Mouse (Mus musculus): Measurements from ENCODE around the gene Psen2. TPM values are rescaled to one million over a fixed set of nuclear protein-coding genes. Genes with fewer than 3 reads are reported as not detected.
A peak's percentile ranks its signal among the peaks of the same experiment; 100 is the strongest.

Gene Psen2
- total RNA-seq, 2 experiments from 2014 or later, result 12.0 to 13.0 TPM

DNA sequence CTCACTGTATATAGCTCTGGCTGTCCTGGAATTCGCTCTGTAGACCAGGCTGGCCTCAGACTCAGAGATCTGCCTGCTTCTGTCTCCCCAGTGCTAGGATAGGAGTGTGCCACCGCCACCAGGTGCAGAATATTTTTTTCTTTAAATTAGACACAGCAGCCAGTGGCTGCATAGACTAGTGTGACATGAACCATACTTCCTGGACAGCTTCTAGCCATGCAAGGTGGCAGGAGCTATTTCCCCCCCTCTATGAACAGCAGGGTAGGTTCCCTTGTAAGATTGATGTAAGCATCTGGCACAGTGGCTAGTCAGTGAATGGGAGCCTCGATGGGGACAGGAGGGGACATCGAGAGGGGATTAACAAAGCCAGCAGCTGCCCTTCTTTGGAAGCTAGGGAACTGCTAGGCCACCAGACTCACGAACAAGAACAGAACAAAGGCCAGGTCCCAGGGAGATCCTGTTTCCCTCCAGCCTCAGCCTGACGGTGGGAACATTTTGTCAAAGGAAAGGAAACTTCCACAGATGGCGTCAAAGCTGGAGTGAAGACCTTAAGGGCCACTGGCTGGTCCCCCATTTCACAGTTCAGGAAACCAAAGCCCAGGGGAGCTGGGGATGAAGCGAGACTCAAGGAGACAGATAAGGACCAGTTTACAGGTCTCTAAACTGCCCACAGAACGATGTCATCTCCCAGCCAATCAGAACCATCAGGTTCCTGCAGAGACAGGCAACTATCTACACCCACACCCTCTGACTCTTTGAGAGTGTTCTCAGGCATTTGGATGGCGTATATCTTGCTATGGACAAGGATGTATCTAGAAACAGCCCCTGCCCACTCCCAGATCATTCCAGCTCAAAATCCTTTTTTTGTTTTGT, 11.8 kb downstream of the Psen2 start:
- DNase-seq, result no peak
- intact Hi-C loops (cut with DNase I), result no loop called here

DNA sequence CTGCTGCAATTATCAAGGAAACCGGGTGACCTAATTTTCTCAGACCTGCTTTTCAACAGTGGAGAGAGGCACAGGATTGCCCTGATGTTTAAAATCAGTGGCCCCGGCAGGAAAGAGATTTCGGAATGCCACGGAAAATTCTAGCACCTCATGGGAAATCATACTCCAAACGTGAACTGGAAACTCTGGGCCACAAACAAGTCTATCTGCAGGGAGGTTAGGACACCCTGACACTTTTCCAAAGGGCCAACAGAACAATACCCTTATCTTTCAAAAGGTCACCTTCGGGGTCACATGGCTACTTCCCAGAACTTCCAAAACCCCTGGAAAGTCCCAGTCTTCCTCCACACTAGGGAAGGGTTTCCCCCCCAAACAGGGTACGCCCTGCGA, 12.8 kb downstream of the Psen2 start:
- no peak for DNase-seq
- intact Hi-C loops (cut with DNase I), result no loop called here

DNA sequence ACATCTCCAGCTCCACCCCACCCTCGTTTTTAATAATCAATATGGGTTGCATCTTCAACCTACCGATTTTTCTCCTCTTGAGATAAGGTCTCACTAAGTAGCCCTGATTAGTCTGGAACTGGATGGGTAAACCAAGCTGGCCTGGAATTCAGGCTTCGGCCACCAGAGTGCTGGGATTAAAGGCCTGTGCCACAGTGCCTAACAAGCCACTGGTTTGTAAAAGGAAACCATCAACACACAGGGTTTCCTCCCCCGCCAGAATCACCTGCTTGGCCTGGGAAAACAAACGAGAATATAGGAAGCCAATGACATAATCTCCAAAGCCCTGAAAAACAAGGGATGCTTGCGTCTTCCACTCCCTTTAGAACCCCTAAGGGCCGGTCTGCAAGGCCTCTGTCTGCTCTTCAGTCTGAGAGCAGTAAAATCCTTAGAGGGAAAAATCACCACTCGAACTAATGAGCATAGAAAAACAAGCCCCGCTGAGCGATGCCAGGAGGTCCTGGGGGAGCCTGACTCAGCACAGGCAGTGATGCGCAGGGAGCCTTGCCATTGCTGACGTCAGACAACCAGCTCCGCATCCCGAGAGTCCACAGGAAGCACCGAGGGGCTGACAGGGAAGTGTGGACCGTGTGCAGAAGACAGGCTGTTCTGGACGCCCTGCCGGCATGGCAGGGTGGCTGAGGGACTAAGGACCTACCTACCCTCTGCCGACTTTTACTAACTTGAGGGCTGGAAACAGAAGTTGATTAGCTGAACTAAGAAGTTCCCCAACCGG, 13.4 kb downstream of the Psen2 start:
- DNase-seq, result peak; percentile 82 to 88
- intact Hi-C loops (cut with DNase I), result no loop called here

DNA sequence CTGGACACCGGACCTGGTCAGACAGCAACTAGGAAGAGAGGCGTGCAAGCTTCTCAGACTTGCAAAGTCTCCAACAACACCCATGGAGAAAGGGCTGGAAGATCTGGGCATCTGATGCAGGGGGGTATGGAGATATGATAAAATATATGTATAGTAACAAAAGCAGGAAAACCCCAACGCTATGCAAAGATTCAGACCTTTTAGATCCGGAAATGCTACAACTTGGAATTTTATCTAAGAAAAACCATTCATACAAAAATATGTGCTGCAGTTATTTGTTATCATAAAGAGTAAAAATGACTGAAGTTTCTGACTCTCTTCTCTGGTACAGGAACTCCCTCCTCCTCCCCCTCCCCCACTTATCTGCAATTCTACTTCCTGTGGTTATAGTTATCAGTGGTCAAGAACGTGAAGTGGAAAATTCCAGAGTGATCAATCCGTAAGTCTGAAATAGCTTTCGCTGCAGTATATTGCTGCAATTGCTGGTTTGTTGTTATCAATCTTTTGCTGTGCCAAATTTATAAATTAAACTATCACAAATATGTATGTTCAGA, 14.6 kb downstream of the Psen2 start:
- no peak for DNase-seq
- intact Hi-C loops (cut with DNase I), result no loop called here

DNA sequence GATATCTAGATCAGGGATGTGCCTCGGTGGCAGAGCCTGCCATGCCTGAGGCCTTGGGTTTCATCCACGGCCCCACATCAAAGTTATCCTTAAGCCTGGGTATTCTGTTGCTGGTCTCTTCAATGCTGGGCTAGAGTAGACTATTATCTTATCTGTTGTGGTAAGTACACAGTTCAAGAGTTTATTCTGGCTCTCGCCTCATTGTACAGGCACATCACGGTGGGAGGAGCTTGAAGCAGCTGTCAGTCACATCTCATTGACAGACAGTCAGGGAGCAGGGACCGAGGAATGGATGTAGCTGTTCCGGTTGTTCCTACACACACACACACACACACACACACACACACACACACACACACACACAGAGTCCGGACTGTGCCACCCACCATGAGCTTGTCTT, 15.3 kb downstream of the Psen2 start:
- no peak for DNase-seq
- intact Hi-C loops (cut with DNase I), result no loop called here

DNA sequence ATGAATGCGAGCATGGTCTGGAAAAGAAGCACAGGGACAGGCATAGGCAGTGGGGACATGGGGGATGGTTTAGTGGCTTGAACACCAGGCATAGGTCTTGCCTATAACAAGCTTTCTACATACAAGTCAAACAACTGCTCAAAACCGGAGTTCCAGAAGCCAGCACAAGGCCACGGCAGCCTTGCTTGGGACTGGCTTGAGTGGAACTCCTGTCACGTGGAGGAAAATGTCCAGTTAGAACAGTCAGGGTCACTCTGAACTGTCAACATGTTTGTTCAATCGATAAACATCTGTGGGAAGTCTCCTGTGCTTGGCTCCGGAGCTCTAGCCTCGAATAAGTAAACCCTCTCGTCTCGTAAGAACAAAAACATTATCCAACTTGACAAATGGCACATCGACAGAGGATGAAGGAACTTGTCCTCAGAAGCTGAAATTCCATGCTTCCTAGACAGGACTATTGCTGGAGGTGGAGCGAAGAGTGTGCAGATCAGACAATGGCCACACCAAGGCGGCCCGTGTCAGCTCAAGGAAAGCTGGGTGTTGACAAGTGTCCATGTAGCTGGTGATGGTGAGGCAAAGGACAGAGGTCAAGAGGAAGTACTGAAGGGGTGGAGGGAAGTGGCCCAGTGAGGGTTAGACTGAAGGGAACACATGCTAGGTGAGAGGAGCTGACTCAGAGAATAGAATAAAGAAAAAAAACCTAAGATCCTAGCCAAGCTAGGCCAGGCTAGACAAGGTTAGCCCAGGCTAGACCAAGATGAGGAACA, 17.3 kb downstream of the Psen2 start:
- no peak for DNase-seq
- intact Hi-C loops (cut with DNase I), result no loop called here

DNA sequence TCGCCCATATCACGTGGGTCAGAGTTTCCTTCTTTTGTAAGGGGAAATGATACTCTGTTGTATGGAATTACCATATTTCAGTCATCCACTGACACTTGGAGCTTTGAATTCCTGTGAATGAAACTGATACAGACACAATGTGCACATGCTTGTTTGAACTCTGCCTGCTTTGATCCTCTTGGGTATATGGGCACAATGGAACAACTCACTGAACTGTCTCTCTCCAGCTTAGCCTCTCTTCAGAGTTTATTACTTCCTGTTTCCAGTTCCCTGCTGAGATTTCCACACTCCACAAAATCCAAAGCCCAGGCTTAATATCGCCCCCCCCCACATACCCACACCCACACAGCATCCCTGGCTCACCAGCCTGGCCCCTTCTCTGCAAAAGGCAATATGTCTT, 31.5 kb downstream of the Psen2 start:
- intact Hi-C loops (cut with DNase I), result no loop called here
- DNase-seq, result no peak

DNA sequence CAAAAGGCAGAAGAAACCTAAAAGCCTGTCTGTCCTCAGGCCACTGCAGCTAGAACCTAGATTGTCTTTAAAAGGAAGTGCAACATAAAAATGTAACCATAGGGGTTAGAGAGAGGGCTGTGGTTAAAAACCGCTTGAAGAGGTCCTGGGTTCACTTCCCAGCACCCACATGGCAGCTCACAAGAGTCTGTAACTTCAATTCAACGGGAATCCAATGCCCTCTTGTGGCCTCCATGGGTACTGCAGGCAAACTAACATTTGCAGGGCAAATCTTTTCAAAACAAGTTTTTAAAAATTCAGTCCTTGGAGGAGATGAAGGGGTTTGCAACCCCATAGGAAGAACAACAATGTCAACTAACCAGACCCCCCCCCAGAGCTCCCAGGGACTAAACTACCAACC, 32.7 kb downstream of the Psen2 start:
- DNase-seq, result peak in 1 of 2 experiments; percentile 29
- intact Hi-C loops (cut with DNase I), result no loop called here

DNA sequence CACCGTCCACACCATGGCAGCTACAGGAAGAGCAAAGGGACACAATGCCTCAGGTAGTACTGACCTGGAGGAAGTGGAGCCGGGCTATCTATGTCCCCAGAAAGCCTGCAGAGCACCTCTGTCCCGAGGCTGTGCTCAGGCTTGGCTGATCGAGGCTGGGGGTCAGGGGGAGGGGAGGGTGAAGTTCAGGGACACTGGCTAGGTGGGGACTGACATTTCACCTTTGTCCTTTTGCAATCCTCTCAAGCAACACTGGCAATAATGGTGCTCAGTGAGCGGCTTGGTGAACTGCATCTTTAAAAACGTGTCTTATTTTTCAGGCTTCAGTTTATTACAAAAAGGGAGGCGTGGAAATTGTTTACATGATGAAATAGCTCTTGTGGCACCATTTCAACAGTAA, 33.3 kb downstream of the Psen2 start:
- intact Hi-C loops (cut with DNase I), result no loop called here

DNA sequence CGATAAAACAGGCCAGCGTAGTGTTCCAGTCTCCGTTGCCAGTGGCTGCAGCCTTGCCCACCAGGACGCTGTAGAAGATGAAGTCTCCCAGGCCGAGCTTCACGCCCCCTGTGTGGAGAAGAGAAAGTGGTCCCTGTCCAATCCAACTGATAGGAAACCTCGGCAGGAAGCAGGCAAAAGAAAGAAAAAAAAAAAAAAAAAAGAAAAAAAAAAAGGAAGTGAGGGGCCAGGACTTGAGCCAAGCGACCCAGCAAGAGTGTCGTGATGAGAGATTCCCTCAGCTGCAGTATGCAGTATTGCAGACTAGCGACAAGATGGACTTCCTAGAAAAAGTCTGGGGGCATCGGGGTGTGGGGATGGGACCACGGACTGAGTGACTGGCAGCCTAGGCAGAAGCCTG, 34.4 kb downstream of the Psen2 start:
- no peak for DNase-seq
- intact Hi-C loops (cut with DNase I), result no loop called here

More for the DNA sequence above, 33.3 kb downstream of the Psen2 start:
- DNase-seq, result no peak

DNA sequence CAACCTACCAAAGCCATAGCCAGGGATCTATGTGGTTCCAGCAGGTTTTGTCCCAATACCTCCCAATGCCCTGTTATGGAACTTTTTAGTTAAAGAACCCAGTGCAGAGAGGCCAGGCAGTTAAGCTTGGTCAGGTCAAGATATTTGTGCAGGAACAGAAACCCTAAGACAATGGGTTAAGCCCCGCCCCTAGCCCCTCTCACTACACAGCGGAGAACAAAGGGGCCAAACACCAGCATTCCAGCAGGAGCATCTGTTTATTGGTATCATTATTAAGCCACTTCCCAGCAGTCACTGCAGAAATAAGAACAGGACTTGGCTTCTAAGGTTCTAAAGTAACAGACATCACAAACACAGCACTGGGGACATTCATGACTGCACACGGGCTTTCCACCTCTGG, 36.5 kb downstream of the Psen2 start:
- intact Hi-C loops (cut with DNase I), result no loop called here
- DNase-seq, result no peak

DNA sequence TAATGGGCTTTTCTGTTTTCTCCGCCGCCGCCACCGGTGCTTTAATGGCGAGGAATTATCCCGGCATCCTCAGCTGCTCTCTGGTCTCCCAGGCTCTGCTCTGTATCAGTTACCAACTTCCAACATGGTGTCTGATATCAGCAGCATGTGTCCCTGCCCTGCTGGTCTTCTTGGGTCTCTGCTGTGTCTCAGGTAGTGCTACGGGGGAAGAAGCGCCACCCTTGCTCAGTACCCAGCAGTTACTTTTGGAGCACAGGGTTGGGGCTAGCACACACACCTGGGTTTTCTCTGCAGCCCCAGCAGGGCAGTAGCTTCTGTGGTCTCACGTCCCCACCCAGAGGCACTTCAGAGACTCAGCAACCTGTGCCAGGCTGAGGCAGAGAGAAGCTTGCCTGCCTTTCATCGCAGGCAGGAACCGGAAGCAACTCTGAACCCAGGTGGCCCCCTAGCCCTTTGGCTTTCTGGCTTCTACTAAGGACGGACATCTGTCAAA, 37.0 kb downstream of the Psen2 start:
- intact Hi-C loops (cut with DNase I), result no loop called here
- peak in 1 of 2 experiments; percentile 24 for DNase-seq

DNA sequence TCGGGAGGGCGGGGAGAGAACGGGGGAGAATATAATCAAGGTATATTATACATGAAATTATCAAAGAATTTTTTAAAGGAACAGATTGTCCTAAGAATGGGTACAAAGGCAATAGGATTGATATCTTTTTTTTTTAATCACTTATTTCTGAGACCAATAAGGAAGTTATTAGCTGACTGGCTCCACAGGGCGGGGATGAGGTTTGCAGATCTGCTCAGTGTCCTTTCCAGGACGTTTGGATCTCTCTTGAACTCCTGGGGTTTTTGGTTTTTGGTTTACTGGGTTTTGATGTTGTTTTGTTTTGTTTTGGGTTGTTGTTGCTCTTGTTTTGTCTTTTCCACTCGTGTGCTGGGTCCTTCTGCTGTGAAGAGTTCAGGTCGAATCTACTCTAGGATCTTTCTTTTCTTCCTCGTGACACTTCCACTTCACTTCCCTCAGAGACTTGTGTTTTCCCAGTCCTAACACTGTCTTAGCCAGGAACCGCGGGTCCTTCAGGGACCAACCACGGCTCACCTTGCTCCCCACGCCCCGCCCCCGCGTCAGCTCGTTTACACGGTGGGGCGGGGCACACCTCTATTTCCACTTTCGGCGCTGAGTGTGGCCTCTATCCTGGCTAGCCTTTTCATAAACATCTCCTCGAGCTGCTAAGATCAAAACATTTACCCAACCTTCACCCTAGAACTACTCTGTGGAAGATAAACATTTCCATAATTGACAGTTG, 37.6 kb downstream of the Psen2 start:
- DNase-seq, result peak; percentile 59 to 65
- intact Hi-C loops (cut with DNase I), result no loop called here

DNA sequence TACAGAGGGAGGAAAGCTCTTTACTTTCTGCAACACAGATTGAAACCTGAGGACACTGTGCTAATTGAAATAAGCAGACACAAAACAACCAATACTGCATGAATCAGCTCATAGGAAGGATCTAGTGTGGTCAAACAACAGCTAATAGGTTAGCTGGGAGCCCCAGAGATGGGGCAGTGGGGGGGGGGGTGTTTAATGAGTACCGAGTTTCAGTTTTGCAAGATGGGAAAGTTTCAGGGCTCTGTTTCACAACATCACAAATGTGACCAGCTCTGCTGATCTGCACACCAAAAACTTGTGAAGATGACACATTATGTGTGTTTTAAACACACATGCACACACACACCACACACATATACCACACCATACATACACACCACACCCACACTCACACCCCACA, 41.2 kb downstream of the Psen2 start:
- intact Hi-C loops (cut with DNase I), result no loop called here
- no peak for DNase-seq

DNA sequence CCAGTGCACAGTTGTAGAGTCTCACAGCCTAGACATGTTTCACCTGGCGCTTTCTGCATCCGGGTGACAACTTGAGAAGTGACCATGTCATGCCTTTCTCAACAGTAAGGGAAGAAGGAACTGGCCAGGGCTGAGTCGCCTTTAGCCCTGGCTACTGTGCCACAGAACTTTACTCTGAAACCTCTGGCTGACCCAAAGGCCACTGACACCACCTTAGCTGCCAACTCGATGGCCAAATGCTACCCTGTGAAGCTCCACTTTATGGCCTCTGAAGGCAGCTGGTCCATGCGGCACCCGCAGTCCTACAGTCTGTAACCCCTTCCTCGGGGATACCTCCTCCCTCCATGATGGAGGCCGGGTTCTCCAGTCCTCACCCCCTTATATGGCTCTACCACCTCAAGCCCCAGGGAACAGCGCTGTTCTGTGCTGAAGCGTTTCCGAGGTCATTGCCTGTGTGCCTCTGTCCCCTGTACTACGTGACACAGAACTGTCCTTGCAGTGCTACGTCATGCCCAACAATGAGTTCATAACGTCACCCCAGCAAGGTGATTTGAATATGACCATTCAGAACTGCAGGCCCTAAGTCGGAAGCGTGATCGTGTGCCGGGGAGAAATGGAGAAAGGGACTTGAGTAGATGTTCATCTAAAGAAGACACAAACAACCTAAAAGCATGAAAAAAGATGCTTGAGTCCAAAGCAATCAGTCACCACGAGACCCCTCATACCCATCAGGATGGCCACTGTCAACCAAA, 42.3 kb downstream of the Psen2 start:
- intact Hi-C loops (cut with DNase I), result no loop called here
- no peak for DNase-seq

DNA sequence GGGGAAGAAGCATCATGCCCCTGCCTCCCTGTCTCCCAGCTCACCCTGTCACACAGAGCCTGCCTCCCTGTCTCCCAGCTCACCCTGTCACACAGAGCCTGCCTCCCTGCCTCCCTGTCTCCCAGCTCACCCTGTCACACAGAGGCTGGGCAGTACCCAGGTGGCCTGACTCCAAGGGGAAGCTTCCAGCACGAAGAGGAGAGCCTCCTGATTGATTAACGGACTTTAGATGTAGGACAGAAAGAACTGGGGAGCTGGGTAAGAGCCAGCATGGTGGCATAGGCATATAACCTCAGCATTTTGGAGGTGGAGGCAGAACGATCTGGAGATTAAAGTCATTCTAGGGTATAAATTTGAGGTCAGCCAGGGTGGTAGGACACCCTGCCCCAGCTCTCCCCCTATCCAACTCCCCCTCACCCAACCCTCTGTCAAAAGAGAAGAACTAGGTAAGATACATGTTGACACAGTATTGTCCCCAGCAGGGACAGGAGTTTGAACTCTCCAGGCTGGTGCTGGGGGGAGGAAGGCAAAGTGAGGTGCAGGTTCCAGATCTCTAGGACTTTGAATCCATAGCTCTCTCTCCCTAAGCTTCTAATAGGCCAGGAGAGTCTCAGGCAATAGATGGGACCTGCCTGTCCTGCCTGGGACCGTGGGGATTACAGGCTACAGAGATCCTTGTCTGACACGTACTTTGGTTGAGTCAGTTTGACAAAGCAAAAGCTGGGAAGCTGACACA, 46.5 kb downstream of the Psen2 start:
- no peak for DNase-seq
- intact Hi-C loops (cut with DNase I), result no loop called here

DNA sequence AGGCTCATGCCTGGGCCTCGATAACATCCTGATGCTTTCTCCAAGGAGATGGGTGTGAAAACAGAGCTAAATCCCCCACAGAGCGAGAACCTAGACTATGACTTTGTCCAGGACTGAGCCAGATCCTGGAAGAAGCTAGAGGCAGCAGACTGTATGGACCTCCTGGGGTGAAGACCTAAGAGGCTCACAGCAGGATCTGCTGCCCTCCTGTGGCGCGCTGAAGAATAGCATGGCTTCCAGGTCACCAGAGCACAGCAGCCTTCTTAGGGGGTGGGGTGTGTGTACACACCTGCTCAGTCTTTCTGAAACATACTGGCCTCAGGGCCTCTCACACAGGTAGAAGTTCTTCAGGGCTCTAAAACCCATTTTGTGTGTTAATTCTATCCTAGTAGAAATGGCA, 48.2 kb downstream of the Psen2 start:
- peak; percentile 74 to 81 for DNase-seq
- intact Hi-C loops (cut with DNase I), result loop anchor here (1.0 kb wide), 1 partner anchor 40 kb away; no protein-coding TSS in a partner anchor

DNA sequence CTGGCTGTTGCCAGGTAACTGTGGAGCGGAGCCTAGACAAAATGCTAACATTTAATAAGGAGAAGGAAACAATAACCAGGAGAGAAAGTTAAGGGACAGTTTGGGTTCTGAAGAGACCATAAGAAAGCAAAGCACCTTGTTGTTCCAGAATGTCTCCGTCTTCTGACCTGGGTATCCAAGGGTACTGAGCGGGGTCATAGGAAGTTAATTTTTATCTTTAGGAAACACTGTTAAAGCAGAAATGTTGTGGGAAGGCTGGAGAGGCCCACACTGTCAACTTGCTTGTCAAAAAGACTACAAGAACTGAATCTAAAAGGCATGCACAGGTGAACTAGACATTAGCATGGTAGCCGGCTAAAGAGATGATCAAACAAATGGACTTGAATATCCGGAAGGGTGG, 50.3 kb downstream of the Psen2 start:
- no peak for DNase-seq
- intact Hi-C loops (cut with DNase I), result loop anchor here (5.0 kb wide), 1 partner anchor 356 kb away; no protein-coding TSS in a partner anchor
